Mouse (Mus musculus): ENCODE results near the gene Pex7. TPM values are rescaled to one million over a fixed set of nuclear protein-coding genes. Genes with fewer than 3 reads are reported as not detected.

The Pex7 gene
- total RNA-seq, 2 experiments from 2014 or later: 24.0 to 24.2 TPM

GRCm38 (mm10) chr10:19877257-19877656, 30.2 kb downstream of the Pex7 start:
- DNase-seq: no peak

DNA sequence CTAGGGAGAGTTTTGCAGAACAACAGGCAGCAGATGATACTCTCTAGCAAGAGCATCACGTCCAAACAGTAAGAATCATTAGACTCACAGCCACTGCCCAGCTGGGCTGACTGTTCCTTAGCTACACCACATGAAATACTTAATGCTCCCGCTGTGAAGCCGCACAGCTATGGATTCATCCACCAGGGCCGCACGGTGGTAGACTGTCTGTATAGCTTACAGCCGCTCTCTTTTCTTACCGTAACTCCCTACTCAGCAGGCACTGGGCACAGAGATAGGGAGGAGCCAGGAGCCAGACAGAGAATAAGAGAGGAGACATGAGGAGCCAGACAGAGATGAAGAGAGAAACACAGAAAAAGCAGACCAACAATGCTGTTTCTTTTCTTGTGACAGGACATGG, 30.8 kb downstream of the Pex7 start:
- DNase-seq: no peak

GRCm38 (mm10) chr10:19875346-19875745, 32.1 kb downstream of the Pex7 start:
- no peak for DNase-seq

DNA sequence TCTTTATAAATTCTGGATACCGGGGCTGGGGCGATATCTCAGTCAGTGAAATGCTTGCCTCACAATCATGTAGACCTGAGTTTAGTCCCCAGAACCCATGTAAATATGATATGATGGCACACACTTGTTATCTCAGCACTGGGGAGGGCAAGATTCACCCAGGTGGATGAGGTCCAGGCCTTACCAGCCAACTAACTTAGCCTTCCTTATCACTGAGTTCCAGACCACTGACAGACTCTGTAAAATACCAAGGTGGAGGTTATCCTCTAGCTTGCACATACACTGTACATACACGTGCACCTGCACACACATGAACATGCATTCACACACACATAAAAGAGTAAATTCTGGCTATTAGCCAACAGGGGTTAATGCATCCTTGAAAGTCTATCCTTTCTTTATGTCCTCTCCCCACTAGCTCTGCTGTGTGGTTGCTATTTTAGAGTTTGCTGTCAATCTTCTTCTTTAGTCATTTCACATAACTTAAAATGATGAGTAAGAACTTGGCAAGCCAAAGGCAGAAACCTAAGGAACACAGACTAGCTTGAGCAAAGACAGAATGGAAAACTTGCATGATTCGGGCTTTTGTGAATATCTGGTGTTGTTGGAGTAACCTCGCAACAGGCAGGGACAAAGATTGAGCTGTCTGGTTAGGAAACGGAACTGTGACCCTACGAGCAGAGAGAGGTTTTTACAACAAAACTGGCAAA, 51.7 kb downstream of the Pex7 start:
- no peak for DNase-seq

- no peak for DNase-seq
Observed at GRCm38 (mm10) chr10:19853609-19854008, 53.9 kb downstream of the Pex7 start.

GRCm38 (mm10) chr10:19852776-19853175, 54.7 kb downstream of the Pex7 start:
- DNase-seq: no peak

- DNase-seq: peak; percentile 39
Observed at GRCm38 (mm10) chr10:19850998-19851691, 56.3 kb downstream of the Pex7 start, which contains the start of gene Slc35d3. Slc35d3 (minus strand) TSS chr10:19851459.

DNA sequence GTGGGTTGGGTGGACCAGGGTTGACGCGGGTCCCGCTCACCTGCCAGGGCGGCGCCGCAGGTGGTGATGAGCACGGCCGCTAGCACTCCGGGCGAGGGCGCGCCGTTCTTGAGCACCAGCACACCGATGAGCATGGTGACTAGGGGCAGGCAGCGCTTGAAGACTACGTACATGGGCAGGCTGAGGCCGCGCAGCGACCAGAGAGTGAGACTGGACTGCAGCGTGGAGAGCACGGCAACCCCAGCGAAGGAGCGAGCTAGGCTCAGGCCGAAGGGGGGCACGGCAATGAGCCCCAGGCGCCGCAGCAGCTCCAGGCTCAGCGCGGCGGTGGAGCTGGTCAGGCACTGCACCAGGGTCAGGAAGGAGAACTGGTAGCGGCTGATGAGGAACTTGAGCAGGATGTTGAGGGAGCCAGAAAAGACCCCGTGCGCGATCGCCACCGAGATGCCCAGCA, 56.9 kb downstream of the Pex7 start:
- DNase-seq: peak; percentile 13

DNA sequence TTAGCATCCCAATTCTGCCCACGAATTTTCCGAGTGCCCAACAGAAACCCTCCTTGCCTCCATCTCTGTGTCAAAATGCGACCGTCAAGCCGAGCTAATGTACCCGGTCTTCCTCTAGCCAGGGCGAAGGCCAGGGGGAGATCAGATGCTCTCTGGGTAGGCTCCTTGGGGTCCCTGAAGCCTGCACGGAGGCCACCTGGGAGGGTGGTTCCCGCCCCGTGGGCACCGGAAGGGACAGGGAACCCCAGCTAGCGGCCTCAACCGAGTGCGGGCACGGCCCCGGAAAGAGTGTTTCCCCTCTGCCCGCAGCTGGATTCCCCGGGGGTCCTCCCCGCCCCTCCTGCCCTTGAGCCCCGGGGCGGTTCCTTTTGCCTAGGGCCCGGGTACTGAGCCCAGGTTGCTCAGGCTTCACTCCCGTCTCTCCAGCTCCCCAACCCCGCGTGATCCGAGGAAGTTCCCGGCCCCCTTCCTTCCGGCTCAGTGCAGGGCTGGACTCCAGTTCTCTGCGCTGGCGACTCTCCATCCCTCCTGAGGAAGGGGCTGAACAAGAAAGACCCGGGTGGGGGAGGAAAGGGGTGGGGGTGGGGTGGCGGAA, 57.6 kb downstream of the Pex7 start:
- no peak for DNase-seq

DNA sequence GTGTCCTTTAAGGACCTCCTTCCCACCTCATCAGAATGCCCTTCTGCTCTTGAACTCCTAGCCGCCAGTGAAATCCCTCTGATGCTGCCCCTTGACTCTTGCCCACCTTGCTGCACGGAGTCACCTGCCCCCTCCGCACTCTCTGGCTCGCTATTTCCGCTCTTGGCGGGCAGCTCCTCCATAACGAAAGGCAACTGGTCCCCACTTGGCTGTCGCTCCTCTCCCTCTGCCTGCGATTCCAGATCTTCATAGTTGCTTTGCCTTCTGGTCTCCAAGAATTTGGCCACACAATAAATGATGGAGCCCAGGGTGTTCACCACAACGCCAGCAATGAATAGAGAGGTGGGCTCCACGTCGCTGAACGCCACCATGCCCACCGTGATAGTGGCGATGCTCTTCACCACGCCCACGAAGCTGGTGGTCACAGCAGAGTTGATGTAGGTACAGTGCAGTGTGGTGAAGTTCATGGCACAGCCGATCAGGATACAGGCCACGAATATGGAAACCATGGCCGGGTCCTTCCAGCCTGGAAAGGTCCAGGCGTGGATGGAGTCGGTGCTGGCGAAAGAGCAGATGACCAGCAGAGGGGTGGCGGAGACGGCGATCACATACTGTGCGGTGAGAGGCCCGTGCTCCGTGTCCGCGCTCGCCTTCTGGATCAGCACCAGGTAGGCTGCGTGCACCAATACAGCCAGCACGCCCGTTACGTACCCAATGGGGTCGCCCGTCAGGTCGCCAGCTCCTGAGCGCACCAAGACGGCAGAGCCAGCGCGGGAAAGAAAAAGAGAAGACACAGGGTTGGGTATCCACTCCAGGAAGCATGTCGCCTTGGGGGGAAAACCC, 58.3 kb downstream of the Pex7 start:
- DNase-seq: no peak

DNA sequence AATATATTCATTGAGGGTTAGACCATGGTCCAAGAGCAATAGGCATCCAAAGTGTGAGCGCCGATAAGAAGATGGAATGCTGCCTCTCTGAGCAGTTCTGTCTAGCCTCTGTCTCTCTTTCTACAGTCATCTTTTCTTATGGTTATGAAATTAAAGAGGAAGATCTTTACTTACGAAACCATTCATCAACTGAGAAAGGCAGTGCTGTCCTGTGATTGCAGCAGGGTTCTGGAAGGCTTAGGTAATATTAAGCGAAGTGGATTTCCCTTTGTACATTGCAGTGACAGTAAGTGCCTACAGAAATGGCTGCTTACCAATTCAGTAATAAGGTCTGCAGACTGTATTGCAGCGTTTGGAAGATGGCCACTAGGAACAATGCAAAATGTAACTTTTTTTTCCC, 67.7 kb downstream of the Pex7 start:
- no peak for DNase-seq

GRCm38 (mm10) chr10:19835887-19836710, 71.4 kb downstream of the Pex7 start:
- DNase-seq: no peak

DNA sequence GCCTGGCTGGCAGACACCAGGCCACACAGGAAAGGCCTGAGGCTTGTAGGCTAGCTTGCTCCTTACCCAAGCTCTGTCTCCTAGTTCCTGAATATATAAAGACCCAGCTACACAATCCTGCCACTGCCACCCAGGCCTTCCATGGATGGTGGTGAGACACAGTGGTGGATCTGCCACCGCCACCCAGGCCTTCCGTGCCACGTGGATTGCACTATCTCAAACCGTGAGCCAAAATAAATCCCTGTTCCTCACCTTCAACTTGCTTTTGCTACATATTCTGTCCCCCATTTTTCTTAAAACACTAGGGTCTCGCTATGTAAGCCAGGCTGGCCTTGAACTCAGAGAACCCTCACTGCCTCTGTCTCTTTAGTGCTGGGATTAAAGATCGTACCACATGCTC, 73.3 kb downstream of the Pex7 start:
- no peak for DNase-seq

DNA sequence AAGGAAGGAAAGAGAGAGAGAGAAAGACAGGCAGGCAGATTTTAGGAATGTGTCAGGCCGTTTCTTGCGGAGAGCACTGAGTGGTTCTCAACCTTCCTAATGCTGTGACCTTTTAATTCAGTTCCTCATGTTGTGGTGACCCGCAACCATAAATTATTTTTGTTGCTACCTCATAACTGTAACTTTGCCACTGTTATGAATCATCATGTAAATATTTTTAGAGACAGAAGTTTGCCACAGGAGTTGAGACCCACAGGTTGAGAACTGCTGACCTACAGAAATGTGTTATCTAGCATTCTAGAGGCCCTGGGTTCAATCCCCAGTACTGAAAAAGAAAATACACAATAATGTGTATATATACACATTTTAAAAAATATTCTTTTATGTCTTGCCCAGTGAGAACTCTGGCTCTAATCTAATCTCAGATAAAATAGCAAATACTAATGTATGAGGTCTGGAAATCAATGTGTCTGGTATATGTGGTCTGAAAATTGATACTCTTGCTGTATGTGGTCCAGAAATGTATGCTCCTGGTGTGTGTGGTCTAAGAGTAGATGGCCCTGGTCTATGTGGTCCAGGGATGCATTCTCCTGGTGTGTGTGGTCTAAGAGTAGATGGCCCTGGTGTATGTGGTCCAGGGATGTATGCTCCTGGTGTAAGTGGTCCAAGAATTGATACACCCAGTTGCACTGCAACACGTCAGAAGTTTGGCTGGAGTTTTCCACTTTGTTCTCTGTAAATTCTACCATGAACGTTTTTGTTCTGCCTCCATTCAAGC, 76.2 kb downstream of the Pex7 start:
- no peak for DNase-seq

- DNase-seq: no peak
Observed at GRCm38 (mm10) chr10:19820986-19821385, 86.5 kb downstream of the Pex7 start.

DNA sequence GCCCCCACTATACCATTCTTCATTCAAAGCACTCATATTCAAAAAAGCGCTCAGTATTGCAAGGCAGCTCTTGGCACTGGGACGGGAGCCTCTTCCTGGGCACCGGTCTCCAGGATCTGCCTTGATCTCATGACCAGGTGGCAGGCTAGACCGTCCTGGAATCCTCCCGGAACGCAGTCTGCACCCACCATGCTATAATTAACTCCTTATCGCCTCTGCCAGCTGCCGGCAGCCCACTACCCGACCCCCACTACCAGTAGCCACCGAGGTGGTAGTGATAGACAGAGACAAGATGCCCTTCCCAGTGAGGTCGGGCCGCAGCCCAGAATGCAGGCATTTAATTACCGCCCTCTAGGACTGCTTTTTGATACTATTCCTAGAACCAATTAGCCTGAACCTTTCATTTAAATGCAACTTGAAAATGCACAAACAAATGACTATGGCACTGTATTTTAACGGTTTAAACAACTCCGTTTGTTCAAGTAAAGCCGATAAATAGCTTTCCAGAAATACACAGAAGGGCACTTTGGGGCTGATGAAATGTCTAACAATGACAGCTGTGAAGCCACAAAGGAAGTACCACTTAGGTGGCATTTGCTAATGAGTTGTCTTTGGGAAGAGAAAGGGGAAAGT, 88.7 kb downstream of the Pex7 start:
- no peak for DNase-seq

- peak; percentile 27 for DNase-seq
Observed at GRCm38 (mm10) chr10:19815371-19815770, 92.1 kb downstream of the Pex7 start.

- DNase-seq: peak; percentile 17
Observed at GRCm38 (mm10) chr10:19811436-19812172, 95.9 kb downstream of the Pex7 start.

DNA sequence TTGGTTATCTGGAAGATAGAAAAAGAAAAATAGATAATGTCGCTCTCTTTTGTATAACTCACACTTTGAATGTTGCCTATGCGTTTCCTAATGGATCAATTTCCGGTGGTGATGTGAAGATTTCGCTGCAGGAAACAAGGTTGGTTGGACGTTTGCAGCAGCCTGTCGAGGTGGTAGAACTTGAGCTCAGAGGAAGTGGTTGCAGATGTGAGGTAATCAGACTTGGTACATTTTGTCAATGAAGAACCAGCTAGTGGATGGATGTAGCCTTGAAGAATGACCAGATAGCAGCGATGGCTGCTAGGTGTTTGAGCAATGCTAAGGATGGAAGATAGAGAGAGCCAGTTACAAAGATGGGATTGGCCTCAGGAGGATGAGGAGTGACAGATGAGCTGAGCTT, 102.7 kb downstream of the Pex7 start:
- DNase-seq: no peak
